8 mouse cellular contexts compared by ENCODE assay signal in genomic region chr10:3366870-3367431, GRCm38 (mm10). TPM values are rescaled to one million over a fixed set of nuclear protein-coding genes. Genes with fewer than 3 reads are reported as not detected.
DNase-seq lines count a peak whose midpoint lies in the region; ATAC-seq lines count a peak whose summit lies in the region.

No protein-coding gene starts in this region.

- H3K36me3 ChIP-seq in forebrain, embryonic 15.5 days = no peaks in the 10 kb centered on the region
- no peaks in the 10 kb centered on the region for H3K36me3 ChIP-seq in midbrain, embryonic 12.5 days

- H3K9me3 ChIP-seq in forebrain, embryonic 15.5 days = no peaks in the 10 kb centered on the region
- no peaks in the 10 kb centered on the region for H3K9me3 ChIP-seq in midbrain, embryonic 12.5 days

- peaks cover 5% of the 10 kb centered on the region; the same call in 1 of the 2 replicates for H3K27me3 ChIP-seq in forebrain, embryonic 15.5 days
- H3K27me3 ChIP-seq in midbrain, embryonic 12.5 days = peaks cover 20% of the 10 kb centered on the region

- H3K4me3 ChIP-seq in forebrain, embryonic 15.5 days = peak overlapping the region; percentile 75
- peak overlapping the region; percentile 55 for H3K4me3 ChIP-seq in midbrain, embryonic 12.5 days

- intact Hi-C loops in left cerebral cortex, postnatal 14 days (cut with DNase I) = no loop called here

- peak overlapping the region; percentile 81 for H3K4me2 ChIP-seq in forebrain, embryonic 15.5 days (replicated peaks)
- peak overlapping the region; percentile 92 for H3K4me2 ChIP-seq in midbrain, embryonic 12.5 days (replicated peaks)

- peaks cover 12% of the 10 kb centered on the region; the same call in 1 of the 2 replicates for H3K4me1 ChIP-seq in forebrain, embryonic 15.5 days
- peaks cover 9% of the 10 kb centered on the region; the same call in 1 of the 2 replicates for H3K4me1 ChIP-seq in midbrain, embryonic 12.5 days

- peak; percentile 22 for DNase-seq in cerebellum, adult 11 months
- DNase-seq in cerebellum, adult 9-10 months = no peak
- DNase-seq in adrenal gland, postnatal 36 days = peak; percentile 68 to 76
- DNase-seq in heart, postnatal 4 days = peak; percentile 49
- peak; percentile 15 to 47 for DNase-seq in left cerebral cortex, postnatal 14 days (ENCODE audit: low spot score in 2 of 2)
- DNase-seq in yolk sac, embryonic 10.5 days (ENCODE audit: low spot score) = no peak

- peak overlapping the region; percentile 74 for H3K27ac ChIP-seq in forebrain, embryonic 15.5 days (replicated peaks)
- peak overlapping the region; percentile 65; the same call in 1 of the 2 replicates for H3K27ac ChIP-seq in midbrain, embryonic 12.5 days (replicated peaks)

- peak overlapping the region; percentile 81 for H3K9ac ChIP-seq in forebrain, embryonic 15.5 days (replicated peaks)
- H3K9ac ChIP-seq in midbrain, embryonic 12.5 days (replicated peaks) = peak overlapping the region; percentile 57

- under 1% methylated on average over 26 of the region's 26 CpGs for WGBS in forebrain, embryonic 15.5 days
- WGBS in midbrain, embryonic 12.5 days = 1% methylated on average over 26 of the region's 26 CpGs

- peak; percentile 59 for ATAC-seq in forebrain, embryonic 15.5 days (replicated peaks)
- ATAC-seq in midbrain, embryonic 12.5 days (ENCODE audit: low FRiP score, low read depth) = peak; percentile 65

RNA-seq across cellular contexts. Expression of gene Ppp1r14c, which starts 1.1 kb away (rescaled TPM):
- 10 to 100 TPM; 10.5 to 30.7 TPM for total RNA-seq in adrenal gland, postnatal 36 days (2021)
- polyA plus RNA-seq in forebrain, embryonic 15.5 days (2015; fragmentation: Nextera tagmentation; extraction: Ambion mirVana) = 63.0 and 64.4 TPM in 2 replicates
- 100 to 1,000 TPM; 269 to 291 TPM for total RNA-seq in heart, postnatal 4 days (2021)
- total RNA-seq in left cerebral cortex, postnatal 14 days (2021) = 10 to 100 TPM; 40.0 to 45.7 TPM
- polyA plus RNA-seq in midbrain, embryonic 12.5 days (2016; fragmentation: Nextera tagmentation; extraction: Ambion mirVana) = 6.9 and 7.3 TPM in 2 replicates

Comparison
In these comparisons a context has a peak if more than half of its experiments do, and no peak if none do; other contexts are left out.
1. DNase-seq: peak in cerebellum, adult 11 months (single experiment), adrenal gland, postnatal 36 days (2 of 2), heart, postnatal 4 days (single experiment) and left cerebral cortex, postnatal 14 days (2 of 2); none in cerebellum, adult 9-10 months (single experiment) and yolk sac, embryonic 10.5 days (single experiment).
2. RNA of gene Ppp1r14c, which starts 1.1 kb away (total RNA-seq): 269 to 291 TPM in heart, postnatal 4 days; 40.0 to 45.7 TPM in left cerebral cortex, postnatal 14 days and 10.5 to 30.7 TPM in adrenal gland, postnatal 36 days; every median in the first group is over 4 times any median in the second.